Mouse (Mus musculus) mature B cell (primary cell): ENCODE data around the gene Nbas.

Experiments
- in situ Hi-C: fragments of 300-500 bp; cut with MboI; formaldehyde crosslinking; loops from 2 replicates; pipeline ENCODE4 v1.14.3; 2019

The Nbas gene

DNA sequence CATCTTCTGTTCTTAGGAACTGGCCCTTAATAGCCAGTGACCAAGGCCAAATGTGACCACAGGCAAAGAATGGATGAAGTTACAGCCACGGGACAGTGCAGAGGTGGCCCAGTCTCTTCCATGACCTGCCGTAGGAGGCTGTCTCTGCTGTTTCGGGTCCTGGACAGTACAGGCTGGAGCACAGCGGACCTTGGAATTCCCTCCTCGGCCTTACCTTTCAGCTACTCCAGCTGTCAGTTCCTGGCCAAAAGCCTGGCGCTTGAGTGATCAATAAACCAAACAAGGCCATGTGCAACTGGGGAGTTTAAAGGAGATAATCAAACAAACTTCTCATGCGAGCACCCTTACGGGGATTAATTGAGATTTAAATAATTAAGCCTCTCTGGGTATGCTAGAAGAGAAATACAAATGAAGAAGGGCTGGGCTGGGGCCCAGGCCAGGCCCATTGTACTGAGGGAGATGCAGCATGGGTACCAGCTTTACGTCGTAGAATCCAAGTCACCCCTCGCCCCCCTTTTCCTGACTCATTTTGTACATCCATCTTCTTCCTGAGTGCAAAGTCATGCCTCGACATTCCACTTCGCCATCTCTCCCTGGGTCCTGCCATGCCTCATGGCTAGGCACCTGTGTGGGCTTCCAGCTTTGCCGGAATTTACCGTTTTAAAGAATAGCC lies 353.4 kb downstream of the Nbas start:
- in situ Hi-C loops = no loop called here

DNA sequence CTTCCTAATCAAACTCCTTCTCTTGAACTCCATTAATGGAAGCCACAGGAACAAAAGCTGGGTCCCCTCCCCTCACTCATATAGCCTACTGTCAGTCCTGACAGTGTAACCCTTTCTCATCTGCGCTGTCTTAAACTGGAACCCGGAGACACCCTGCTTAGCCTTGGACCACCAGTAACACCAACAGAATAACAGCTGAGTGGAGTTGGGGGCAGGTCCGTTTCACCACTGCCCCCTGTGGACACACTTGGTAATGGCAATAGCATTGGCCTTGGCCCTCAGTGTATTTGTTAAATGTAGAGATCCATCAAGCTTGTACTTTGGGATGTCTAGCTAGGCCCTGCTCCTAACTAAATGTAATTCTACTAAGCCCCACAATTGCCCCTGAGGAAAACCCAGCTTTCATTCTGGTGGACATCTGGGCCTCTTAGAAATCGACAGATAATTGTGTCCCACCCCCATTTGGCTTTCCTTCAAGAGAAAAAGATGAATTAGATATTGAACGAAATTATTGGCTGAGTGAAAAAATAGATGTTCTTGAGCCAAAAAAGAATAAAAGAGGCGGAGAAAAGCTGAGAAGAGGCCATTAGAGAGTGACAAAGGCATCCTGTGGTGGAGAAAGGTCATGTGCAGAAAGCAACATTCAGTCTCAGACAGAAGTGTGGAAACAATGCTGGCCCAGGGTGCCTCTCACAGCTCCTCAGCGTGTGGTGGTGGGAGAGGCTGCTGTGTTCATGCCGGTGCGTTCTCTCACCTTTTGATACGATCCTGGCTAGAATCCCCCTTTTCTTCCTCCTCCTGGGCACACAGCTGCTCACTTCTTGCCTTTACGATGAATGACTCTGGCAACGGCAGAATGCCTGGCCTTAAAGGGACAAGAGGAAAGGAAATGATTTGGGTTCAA lies 358.1 kb downstream of the Nbas start:
- in situ Hi-C loops = no loop called here
